Mouse (Mus musculus): Measurements from ENCODE around the gene Fgf18.
A peak's percentile ranks its signal among the peaks of the same experiment; 100 is the strongest.

The Fgf18 gene

DNA sequence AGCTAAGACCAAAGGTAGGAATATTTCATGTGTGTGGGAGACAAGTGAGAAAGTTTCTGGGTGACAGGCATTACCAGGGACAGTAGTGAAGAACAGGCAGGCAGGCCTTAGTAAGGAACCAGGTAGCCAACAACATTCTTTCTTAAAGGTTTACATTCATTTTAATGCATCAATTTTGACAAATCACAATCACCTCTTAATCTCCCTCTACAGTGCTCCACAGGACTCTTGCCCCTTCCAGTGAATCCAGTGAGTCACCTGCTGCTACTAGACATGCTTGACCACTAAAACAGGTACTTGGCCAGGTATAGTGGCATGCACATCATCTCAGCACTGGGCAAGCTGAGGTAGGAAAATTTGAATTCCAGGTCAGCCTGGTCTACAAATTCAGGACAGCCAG, 3.2 kb upstream of the Fgf18 start:
- no peak for DNase-seq (ENCODE audit: low spot score)

DNA sequence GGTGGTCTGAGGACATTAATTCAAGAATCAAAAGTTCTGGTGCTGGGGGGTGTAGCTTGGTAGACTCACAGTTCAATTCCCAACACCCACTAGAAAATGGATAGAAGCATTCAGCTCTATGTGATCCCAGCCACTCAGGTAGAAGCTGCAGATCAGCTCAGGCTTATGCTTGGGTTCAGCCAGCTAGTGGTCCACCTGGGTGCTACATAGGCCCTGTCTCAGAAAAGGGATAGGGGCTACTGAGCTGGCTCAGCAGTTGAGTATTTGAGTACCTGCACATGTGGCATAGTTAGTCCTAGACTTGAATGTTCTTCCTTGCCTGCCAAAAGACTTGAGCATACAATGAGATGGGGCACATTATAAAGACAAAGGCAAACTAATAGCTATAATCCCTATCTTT, 2.3 kb upstream of the Fgf18 start:
- no peak for DNase-seq (ENCODE audit: low spot score)

GRCm38 (mm10) chr11:33149088-33149436, 1.9 kb upstream of the Fgf18 start:
- DNase-seq (ENCODE audit: low spot score), result no peak

GRCm38 (mm10) chr11:33148338-33149087, 1.3 kb upstream of the Fgf18 start:
- DNase-seq (ENCODE audit: low spot score), result peak; percentile 61

- peak; percentile 34 for DNase-seq (ENCODE audit: low spot score)
Observed at GRCm38 (mm10) chr11:33147572-33148337, 555 bp upstream of the Fgf18 start.

DNA sequence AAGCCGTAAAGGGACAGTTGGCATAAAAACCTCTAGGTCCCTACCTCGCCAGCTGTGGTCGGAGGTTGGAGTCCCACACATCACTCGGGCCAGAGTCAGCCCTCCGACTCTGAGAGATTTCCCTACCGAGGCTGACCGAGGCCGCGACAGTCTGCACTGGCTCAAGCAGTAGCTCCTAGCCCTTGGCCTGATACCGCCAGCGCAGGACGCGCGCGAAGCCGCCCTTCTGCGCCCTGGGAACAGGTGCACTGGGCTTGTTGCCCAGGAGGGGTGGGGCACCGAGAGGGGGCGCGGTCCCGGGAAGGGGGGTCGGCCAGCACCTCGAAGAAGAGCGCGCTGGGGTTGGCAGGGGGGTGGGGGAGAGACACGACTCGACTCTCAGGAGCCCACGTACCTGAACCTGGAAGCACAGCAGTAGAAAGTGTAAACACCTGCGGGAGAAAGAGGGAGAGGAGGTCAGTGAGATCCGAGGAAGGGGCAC, 509 bp downstream of the Fgf18 start:
- DNase-seq (ENCODE audit: low spot score), result peak; percentile 5

DNA sequence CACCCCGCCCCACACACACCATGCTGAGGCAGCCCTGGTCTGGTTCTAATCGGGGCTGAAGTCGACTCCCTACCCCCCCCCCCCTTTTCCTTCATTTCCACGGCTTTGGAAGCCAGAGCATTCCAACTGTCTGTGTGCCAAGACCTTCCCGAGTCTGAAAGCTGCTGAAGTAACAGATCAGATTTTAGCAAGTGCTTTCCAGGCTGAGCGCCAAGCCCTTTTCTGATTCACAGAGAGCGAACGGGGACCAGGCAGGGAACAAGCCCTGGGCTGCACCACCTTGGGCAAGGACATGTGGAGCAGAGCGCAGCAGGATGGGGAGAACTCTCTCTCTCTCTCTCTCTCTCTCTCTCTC, 1.1 kb downstream of the Fgf18 start:
- DNase-seq (ENCODE audit: low spot score), result no peak

GRCm38 (mm10) chr11:33145201-33146142, 1.7 kb downstream of the Fgf18 start:
- DNase-seq (ENCODE audit: low spot score), result no peak

- DNase-seq (ENCODE audit: low spot score), result no peak
Observed at GRCm38 (mm10) chr11:33143906-33144305, 3.3 kb downstream of the Fgf18 start.

GRCm38 (mm10) chr11:33142801-33143200, 4.4 kb downstream of the Fgf18 start:
- no peak for DNase-seq (ENCODE audit: low spot score)

- DNase-seq (ENCODE audit: low spot score), result no peak
Observed at GRCm38 (mm10) chr11:33140111-33140460, 7.1 kb downstream of the Fgf18 start.

GRCm38 (mm10) chr11:33139458-33140110, 7.6 kb downstream of the Fgf18 start:
- DNase-seq (ENCODE audit: low spot score), result no peak

DNA sequence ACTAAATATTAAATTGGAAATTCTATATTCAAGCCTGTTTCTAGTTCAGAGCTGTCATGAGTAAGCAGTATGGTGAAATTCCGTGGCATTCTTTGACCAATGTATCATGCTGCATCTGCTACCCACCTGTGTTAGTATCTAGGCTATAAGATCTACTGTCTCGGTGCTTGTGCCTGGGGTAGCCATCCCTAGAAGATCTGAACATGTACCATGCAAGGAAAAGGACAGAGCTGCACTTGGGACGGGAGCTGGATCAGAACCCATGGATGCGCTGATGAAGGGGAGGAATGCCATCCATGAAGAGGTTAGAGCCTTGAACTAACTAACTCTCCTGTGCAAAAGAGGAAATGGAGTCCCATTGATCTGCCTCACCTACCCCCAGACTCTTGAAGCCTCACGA, 8.5 kb downstream of the Fgf18 start:
- DNase-seq (ENCODE audit: low spot score), result no peak

DNA sequence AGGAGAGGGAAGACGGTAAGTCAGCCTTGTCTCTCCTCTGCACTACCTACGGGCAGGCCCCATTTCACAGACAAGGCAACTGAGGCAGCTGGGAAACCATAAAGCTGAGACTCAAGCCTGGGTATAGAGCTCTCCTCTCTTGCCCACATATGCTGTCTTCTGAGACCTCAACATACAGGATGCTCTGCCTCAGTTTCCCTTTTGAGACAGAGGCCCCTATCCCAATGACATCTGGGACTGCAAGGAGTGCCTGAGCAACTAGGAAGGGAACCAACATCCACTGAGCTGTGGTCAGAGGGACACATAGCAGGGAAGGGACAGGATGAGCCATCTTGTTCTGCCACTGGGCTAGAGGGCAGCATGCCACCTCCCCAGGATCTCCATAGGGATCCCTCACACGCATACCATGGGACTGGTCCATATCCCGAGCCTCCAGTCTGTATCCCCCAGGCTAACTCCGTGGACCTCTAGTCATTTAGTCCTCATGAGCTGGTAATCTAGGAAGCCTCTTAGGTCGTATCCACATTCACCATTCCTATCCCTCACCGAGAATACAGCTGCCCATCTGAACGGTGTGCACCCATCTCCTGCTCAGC, 12.7 kb downstream of the Fgf18 start:
- no peak for DNase-seq (ENCODE audit: low spot score)

GRCm38 (mm10) chr11:33132619-33133338, 14.4 kb downstream of the Fgf18 start:
- no peak for DNase-seq (ENCODE audit: low spot score)

GRCm38 (mm10) chr11:33127058-33127457, 20.1 kb downstream of the Fgf18 start:
- no peak for DNase-seq (ENCODE audit: low spot score)

DNA sequence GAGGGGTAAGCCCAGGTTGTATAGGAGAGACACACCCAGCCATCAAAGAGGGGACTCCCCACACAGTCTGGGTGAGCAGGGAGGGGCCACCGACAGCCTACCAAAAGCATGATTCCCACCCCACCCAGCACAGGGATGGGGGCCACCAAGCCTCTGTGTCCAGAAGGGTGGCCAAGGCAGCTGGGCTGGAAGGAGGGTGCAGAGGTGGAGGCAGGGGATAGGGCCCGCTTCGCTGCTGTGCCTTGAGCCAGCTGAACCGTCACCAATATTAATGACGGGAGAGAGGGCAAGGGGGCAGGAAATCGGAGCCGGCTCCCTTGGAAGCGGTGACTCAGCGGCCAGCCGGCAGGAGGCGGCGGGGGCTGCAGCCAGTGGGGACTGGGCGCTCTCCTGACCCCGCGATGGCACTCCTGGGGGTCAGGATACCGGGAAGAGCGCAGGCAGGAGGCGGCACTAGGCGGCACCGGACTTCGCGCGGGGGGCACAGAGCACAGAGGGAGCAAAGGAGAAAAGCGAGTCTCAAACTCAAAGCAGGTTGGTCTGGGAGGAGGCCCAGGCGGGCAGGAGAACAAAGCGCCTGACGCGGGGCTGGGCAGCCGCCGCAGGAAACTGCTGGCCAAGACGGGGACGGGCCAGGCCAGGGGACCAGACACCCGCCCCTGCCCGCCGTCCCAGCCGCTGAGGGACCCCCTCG, 24.5 kb downstream of the Fgf18 start:
- no peak for DNase-seq (ENCODE audit: low spot score)

- no peak for DNase-seq (ENCODE audit: low spot score)
Observed at GRCm38 (mm10) chr11:33119556-33119955, 27.6 kb downstream of the Fgf18 start.

DNA sequence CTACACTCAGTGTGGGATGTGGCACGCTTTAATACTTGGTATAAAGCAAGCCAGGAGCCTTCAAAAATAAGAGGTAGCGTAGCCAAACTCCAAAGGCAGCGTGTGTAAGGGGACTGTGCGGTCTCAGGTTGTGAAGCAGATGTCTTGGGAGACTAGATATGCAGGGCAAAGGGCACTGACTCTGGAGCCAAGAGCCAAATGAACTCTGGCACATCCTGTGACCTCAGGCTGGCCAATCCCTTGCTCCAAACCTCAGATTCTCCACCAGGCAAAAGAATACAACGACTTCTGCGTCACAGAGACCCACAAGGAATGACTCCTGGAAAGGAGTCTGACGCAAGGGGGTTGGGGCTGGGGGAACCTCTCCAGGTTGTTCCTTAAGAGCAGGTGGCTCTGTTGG, 28.1 kb downstream of the Fgf18 start:
- no peak for DNase-seq (ENCODE audit: low spot score)

GRCm38 (mm10) chr11:33118480-33118879, 28.7 kb downstream of the Fgf18 start:
- DNase-seq (ENCODE audit: low spot score), result no peak

All from T-cell, adult 2 months (primary cell).